Mouse (Mus musculus) c-Kit-positive CD71-positive TER-119-negative erythroid progenitor cells, embryonic 14.5 days (primary cell): Measurements from ENCODE around the gene Frrs1.
A peak's percentile ranks its signal among the peaks of the same experiment; 100 is the strongest.

Experiments
- DNase-seq: peaks from one replicate; pipeline ENCODE4 v3.0.0-alpha.2; 2013; ENCODE audit warnings: low read depth

The Frrs1 gene

DNA sequence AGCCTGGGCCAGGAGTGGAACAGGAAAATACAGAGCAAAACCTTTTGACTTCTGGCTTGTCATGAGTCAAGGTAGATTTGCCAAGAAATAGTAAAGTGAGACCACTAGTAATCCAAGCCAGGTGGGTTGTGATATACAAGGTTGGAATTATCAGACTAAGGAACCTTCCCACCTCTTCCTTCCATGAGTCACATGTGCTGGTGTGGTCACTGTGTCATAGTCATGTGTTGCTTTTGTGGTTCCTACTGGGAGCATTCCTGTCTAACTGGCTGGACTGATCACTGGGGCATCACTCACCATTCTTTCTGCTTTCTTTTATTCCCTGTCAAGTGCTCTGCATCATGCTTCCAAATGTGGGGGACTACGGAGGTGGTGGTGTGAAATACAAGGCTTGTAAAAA lies 11.2 kb upstream of the Frrs1 start:
- DNase-seq: no peak

GRCm38 (mm10) chr3:116848936-116849335 lies 10.3 kb upstream of the Frrs1 start:
- DNase-seq: no peak

DNA sequence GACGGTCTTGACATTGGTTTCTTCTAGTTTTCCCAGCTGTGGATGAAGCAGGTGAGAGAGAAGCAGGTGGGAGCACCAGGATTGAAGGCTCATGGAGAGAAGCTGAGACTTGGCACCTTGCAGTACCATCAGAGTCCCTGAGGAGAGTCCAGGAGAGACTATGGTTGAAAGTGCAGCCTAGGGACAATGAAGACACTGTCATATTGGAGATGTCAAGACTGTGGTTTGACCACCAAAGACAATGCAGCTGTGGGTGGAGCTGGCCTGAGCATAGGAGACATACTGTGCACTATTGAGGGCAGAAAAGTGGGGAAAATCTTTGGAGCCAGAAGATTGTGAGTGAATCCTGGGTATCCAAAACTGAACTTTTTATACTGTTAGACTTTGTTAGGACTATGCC lies 8.9 kb upstream of the Frrs1 start:
- no peak for DNase-seq

- DNase-seq: no peak
These were observed 6.8 kb upstream of the Frrs1 start for GRCm38 (mm10) chr3:116852421-116852820.

DNA sequence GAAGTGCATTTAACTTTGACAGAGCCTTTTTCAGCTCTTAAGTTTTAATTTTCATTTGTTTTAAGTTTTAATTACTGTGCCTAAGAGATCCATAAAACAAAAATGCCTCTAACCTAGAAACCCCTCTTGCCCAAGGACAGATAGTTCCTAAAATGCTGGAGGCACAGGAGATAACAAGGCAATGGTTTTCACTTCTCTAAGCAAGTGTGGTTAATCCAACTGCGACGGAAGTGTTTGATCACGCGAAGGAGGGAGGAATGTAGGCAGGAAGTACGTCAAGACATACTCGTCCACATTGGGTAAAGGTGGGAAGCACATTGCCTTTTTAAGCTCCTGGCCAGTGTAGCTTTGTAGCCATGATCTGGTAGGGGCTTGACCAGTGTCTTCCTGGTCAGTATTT lies 1.7 kb upstream of the Frrs1 start:
- no peak for DNase-seq

GRCm38 (mm10) chr3:116859752-116860151 lies 488 bp downstream of the Frrs1 start:
- DNase-seq: no peak

- peak; percentile 55 for DNase-seq
These were observed 1.3 kb downstream of the Frrs1 start for GRCm38 (mm10) chr3:116860333-116861222.

DNA sequence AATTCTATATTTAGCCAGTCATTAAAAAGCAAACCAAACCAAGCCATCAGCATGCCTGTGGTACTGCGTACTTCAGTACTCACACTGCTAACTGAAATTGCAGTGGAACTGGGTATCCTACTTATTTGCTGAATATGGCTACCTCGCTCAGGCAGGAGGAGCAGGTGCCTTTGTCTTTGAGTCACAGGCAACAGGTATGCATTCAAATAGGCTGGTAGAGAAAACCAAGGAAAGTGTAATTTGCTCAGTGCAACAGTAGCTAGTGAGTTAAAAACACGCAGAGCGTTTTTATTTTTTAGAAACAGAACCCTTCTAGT lies 1.9 kb downstream of the Frrs1 start:
- no peak for DNase-seq

- peak; percentile 61 for DNase-seq
These were observed 2.3 kb downstream of the Frrs1 start for GRCm38 (mm10) chr3:116861540-116862067.

GRCm38 (mm10) chr3:116862621-116863020 lies 3.4 kb downstream of the Frrs1 start:
- no peak for DNase-seq

- no peak for DNase-seq
These were observed 5.2 kb downstream of the Frrs1 start for GRCm38 (mm10) chr3:116864421-116864820.

GRCm38 (mm10) chr3:116865199-116865636 lies 6.0 kb downstream of the Frrs1 start:
- DNase-seq: no peak

GRCm38 (mm10) chr3:116870372-116870771 lies 11.1 kb downstream of the Frrs1 start:
- no peak for DNase-seq

- no peak for DNase-seq
These were observed 23.1 kb downstream of the Frrs1 start for GRCm38 (mm10) chr3:116882221-116882960.

DNA sequence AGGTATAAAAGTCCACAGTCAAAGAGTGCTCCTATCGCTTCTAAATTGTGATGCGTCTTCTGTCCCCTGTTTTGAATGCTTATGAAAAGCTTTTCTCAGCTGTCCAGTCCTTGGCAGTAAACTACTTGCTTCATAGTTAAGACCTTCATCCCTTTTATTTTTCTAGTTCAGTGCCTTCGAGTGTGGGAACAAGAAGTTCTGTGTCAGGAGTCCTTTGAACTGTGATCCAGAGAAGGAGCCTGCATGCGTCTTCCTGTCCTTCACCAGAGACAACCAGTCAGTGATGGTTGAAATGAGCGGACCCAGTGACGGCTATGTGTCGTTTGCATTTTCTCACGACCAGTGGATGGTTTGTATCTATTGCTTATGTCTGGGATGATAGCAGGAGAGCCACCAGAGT lies 25.7 kb downstream of the Frrs1 start:
- DNase-seq: no peak

DNA sequence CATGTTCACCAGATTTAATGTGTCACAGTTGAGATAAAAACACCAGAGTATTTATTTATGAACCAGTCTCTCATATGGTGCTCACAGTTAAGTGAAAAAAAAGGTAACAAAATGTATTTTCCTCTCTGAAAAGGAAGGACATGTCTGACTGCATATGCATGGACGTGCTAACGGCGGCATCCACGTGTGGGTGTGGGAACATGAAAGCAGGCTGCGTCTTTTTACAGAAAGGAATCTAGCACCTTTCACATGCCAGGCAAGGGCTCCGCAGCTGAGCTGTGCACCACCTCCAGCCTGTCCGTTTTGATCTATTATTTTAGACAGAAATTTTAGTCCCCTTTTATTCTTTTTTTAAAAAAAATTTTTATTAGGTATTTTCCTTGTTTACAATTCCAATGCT lies 30.1 kb downstream of the Frrs1 start:
- DNase-seq: no peak

GRCm38 (mm10) chr3:116890576-116890975 lies 31.3 kb downstream of the Frrs1 start:
- no peak for DNase-seq

- no peak for DNase-seq
These were observed 32.4 kb downstream of the Frrs1 start for GRCm38 (mm10) chr3:116891436-116892205.

- DNase-seq: no peak
These were observed 32.9 kb downstream of the Frrs1 start for GRCm38 (mm10) chr3:116892206-116892563.

- no peak for DNase-seq
These were observed 33.6 kb downstream of the Frrs1 start for GRCm38 (mm10) chr3:116892872-116893271.

- peak; percentile 17 for DNase-seq
These were observed 44.9 kb downstream of the Frrs1 start for GRCm38 (mm10) chr3:116904158-116904557.

DNA sequence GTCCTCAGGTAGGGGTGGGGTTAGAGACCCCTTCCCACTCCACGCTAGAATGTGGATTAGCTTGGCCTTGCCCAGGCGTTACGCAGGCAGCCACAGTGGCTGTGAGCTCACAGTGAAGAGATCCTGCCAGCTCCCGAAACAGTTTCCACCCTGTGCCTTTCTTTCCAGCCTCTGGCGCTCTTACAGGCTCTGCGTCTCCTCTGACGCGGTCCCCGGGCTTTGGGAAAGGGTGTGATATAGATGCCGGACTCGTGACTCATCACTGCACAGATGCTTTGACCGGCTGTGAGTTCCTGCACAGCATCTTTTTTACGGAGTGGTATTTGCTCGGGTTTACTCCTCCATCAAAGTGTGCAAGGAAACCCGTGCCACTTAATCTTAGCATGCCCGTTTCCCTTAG lies 46.6 kb downstream of the Frrs1 start:
- no peak for DNase-seq
